Mouse (Mus musculus) ES-Bruce4 (cell line): ENCODE results near the gene 2010003K11Rik. TPM values are rescaled to one million over a fixed set of nuclear protein-coding genes. Genes with fewer than 3 reads are reported as not detected.

Experiments used
- H3K27ac ChIP-seq: 2 replicates; pipeline ENCODE4 v1.5.1; 2012; ENCODE audit warnings: low read length, inconsistent platforms; ENCODE audit not compliant: insufficient read depth
- H3K27me3 ChIP-seq: 2 replicates; pipeline ENCODE4 v1.6.1; 2012; ENCODE audit warnings: mild to moderate bottlenecking, low read length, inconsistent platforms; ENCODE audit not compliant: control insufficient read depth, poor library complexity, insufficient read depth, severe bottlenecking
- H3K36me3 ChIP-seq: 2 replicates; pipeline ENCODE4 v1.6.1; 2012; ENCODE audit warnings: inconsistent platforms, mild to moderate bottlenecking, low read length, moderate library complexity; ENCODE audit not compliant: control insufficient read depth, poor library complexity, insufficient read depth, severe bottlenecking
- H3K4me1 ChIP-seq: one replicate; pipeline ENCODE4 v1.8.1; 2011; ENCODE audit warnings: low read length; ENCODE audit not compliant: control insufficient read depth, insufficient read depth
- H3K4me3 ChIP-seq: 2 replicates; pipeline ENCODE4 v1.5.1; 2011; ENCODE audit warnings: low read depth, mild to moderate bottlenecking, low read length
- H3K9ac ChIP-seq: 2 replicates; pipeline ENCODE4 v1.6.1; 2012; ENCODE audit warnings: low read depth, mild to moderate bottlenecking, inconsistent platforms; ENCODE audit not compliant: poor library complexity, severe bottlenecking
- H3K9me3 ChIP-seq: replicated peaks from 2 replicates; pipeline ENCODE4 v1.6.1; 2012; ENCODE audit warnings: mild to moderate bottlenecking, low read length, inconsistent platforms; ENCODE audit not compliant: control insufficient read depth, poor library complexity, insufficient read depth, severe bottlenecking
- CTCF ChIP-seq: IDR thresholded peaks from one replicate; pipeline ENCODE4 v1.8.1; 2011; ENCODE audit warnings: low read depth, low read length
- EP300 ChIP-seq: IDR thresholded peaks from 2 replicates; pipeline ENCODE4 v1.6.1; 2011; ENCODE audit warnings: low read depth, low read length; ENCODE audit not compliant: insufficient read depth
- POLR2A ChIP-seq: IDR thresholded peaks from one replicate; pipeline ENCODE4 v1.8.1; 2011; ENCODE audit warnings: low read length; ENCODE audit not compliant: insufficient read depth
- polyA plus RNA-seq: library from polyadenylated mRNA; stranded (reverse); fragments of >200 nt; gene quantifications from 2 replicates; pipeline ENCODE4 v1.2.4, GENCODE M21; 2011; ENCODE audit warnings: low read depth; ENCODE audit not compliant: missing spikeins, insufficient read depth, insufficient read length

The 2010003K11Rik gene
- polyA plus RNA-seq, 1 experiment: not detected

- no peaks in the 10 kb centered on the region for H3K9me3 ChIP-seq
- no peaks in the 10 kb centered on the region for H3K4me1 ChIP-seq
- TF ChIP-seq CTCF: no peak
- TF ChIP-seq EP300: no peak
- TF ChIP-seq POLR2A: no peak
- no peak overlapping the region for H3K27ac ChIP-seq
- H3K27me3 ChIP-seq: no peaks in the 10 kb centered on the region
- H3K36me3 ChIP-seq: no peaks in the 10 kb centered on the region
- no peak overlapping the region for H3K4me3 ChIP-seq
- H3K9ac ChIP-seq: no peak overlapping the region
Observed at GRCm38 (mm10) chr19:4516288-4516687, 17.9 kb upstream of the 2010003K11Rik start.

GRCm38 (mm10) chr19:4515746-4516145 is 17.4 kb upstream of the 2010003K11Rik start:
- no peak for TF ChIP-seq POLR2A
- TF ChIP-seq CTCF: no peak
- no peak for TF ChIP-seq EP300
- no peaks in the 10 kb centered on the region for H3K9me3 ChIP-seq
- no peaks in the 10 kb centered on the region for H3K4me1 ChIP-seq
- H3K36me3 ChIP-seq: no peaks in the 10 kb centered on the region
- H3K4me3 ChIP-seq: no peak overlapping the region
- H3K9ac ChIP-seq: no peak overlapping the region
- H3K27me3 ChIP-seq: no peaks in the 10 kb centered on the region
- H3K27ac ChIP-seq: no peak overlapping the region

- no peaks in the 10 kb centered on the region for H3K4me1 ChIP-seq
- no peak for TF ChIP-seq CTCF
- no peak for TF ChIP-seq EP300
- no peak for TF ChIP-seq POLR2A
- H3K27ac ChIP-seq: no peak overlapping the region
- no peak overlapping the region for H3K4me3 ChIP-seq
- H3K36me3 ChIP-seq: no peaks in the 10 kb centered on the region
- H3K27me3 ChIP-seq: no peaks in the 10 kb centered on the region
- H3K9ac ChIP-seq: no peak overlapping the region
- H3K9me3 ChIP-seq: no peaks in the 10 kb centered on the region
Observed at GRCm38 (mm10) chr19:4513236-4513858, 15.0 kb upstream of the 2010003K11Rik start.

- no peaks in the 10 kb centered on the region for H3K9me3 ChIP-seq
- no peak for TF ChIP-seq EP300
- TF ChIP-seq POLR2A: no peak
- TF ChIP-seq CTCF: no peak
Observed at GRCm38 (mm10) chr19:4511116-4511841, 12.9 kb upstream of the 2010003K11Rik start.

GRCm38 (mm10) chr19:4509986-4510963 is 11.9 kb upstream of the 2010003K11Rik start, which contains the start of gene Pcx:
TSS of gene Pcx (plus strand) at chr19:4510472.
- no peaks in the 10 kb centered on the region for H3K9me3 ChIP-seq

More at GRCm38 (mm10) chr19:4511116-4511841, 12.9 kb upstream of the 2010003K11Rik start:
- Histone ChIP-seq H3K36me3 (no peaks in the 10 kb centered on the region), H3K4me3 (peak overlapping the region; percentile 70), H3K9ac (peak overlapping the region; percentile 54), H3K27me3 (no peaks in the 10 kb centered on the region), H3K4me1 (no peaks in the 10 kb centered on the region), H3K27ac (no peak overlapping the region)

More at GRCm38 (mm10) chr19:4509986-4510963, 11.9 kb upstream of the 2010003K11Rik start, which contains the start of gene Pcx:
- no peaks in the 10 kb centered on the region for H3K36me3 ChIP-seq
- H3K27ac ChIP-seq: no peak within 1 kb of the TSS
- no peaks in the 10 kb centered on the region for H3K4me1 ChIP-seq
- H3K9ac ChIP-seq: peak within 1 kb of the TSS; percentile 54
- peak within 1 kb of the TSS; percentile 86 for H3K4me3 ChIP-seq
- H3K27me3 ChIP-seq: no peaks in the 10 kb centered on the region
- TF ChIP-seq POLR2A (no peak), EP300 (peak; percentile 39; the same call in 1 of the 2 replicates)
